Mouse (Mus musculus): ENCODE data around the gene Fbxo27.

DNA sequence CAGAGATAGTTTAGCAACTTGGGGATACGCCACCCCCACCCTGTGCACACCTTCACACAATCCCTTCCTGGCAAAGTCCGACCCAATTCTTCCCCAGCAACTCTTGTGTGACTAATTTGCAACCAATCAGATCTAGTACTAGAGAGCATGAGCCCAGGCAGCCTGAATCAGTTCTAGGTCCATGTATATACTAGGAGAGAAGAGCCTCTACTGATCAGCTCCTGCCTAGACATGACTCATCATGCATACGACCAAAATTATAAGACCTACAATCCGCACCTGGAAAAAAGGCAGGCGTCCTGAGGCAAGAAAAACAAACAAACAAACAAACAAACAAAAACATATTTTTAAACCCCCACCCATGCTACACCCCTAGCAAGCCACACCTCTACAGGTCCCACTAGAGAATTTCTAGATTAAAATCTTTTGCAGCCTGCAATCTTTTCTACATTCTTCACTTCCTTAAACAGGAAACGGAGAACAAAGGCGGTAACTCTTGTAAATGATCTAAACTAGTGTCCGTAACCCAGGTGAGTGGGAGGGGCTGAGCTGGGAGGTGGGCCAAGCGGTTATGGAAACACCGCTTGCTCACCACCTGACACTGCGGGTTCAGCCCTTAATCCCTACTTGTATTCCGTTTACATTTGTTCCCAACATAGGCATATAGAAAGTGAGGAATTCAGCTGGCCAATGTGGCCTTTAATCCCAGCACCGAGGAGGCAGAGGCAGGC is 15.7 kb upstream of the Fbxo27 start:
- TF ChIP-seq POLR2A (IDR thresholded peaks at IDR 0.05; ENCODE audit: low read depth, low read length) (no peak), CTCF (IDR thresholded peaks at IDR 0.05; ENCODE audit: extremely low read depth, insufficient read length, insufficient replicate concordance, low read depth, low read length) (no peak)
